Mouse (Mus musculus) CH12.LX (cell line): ENCODE measurements around the gene Stard10.

Experiments
- E2F4 ChIP-seq: IDR thresholded peaks from 2 replicates; pipeline ENCODE4 v1.6.1; 2011; ENCODE audit warnings: low read depth, low read length, improper control_type of control experiment; ENCODE audit not compliant: insufficient replicate concordance
- POLR2A ChIP-seq: IDR thresholded peaks from 2 replicates; pipeline ENCODE4 v1.6.1; 2011; ENCODE audit warnings: low read depth, mild to moderate bottlenecking, improper control_type of control experiment, low read length
- ZMIZ1 ChIP-seq: IDR thresholded peaks from 2 replicates; pipeline ENCODE4 v1.6.1; 2012; ENCODE audit warnings: low read depth, mild to moderate bottlenecking, inconsistent platforms, low read length, improper control_type of control experiment

GRCm38 (mm10) chr7:101337401-101337800 is 20.5 kb downstream of the Stard10 start:
- TF ChIP-seq POLR2A (no peak), ZMIZ1 (no peak), E2F4 (no peak)
